Mouse (Mus musculus): ENCODE measurements around the gene Pkp4. TPM values are rescaled to one million over a fixed set of nuclear protein-coding genes. Genes with fewer than 3 reads are reported as not detected.
A peak's percentile ranks its signal among the peaks of the same experiment; 100 is the strongest.

Pkp4 gene
- polyA plus RNA-seq, 1 experiment = 20.4 TPM

- Histone ChIP-seq H3K36me3 (replicated peaks; ENCODE audit: low read length) (peaks cover 84% of the 10 kb centered on the region), H3K9me3 (no peaks in the 10 kb centered on the region), H3K4me3 (replicated peaks) (no peak overlapping the region), H3K27me3 (replicated peaks) (no peaks in the 10 kb centered on the region), H3K4me1 (peaks cover 18% of the 10 kb centered on the region)
- TF ChIP-seq FLI1 (IDR thresholded peaks at IDR 0.05; ENCODE audit: low read length) = no peak
- no peak for TF ChIP-seq GATA1 (IDR thresholded peaks at IDR 0.05; ENCODE audit: borderline replicate concordance, low read length)
Measured at GRCm38 (mm10) chr2:59338926-59339325, 178.3 kb downstream of the Pkp4 start.

GRCm38 (mm10) chr2:59339776-59340539 lies 179.3 kb downstream of the Pkp4 start:
- Histone ChIP-seq H3K9me3 (no peaks in the 10 kb centered on the region), H3K27me3 (replicated peaks) (no peaks in the 10 kb centered on the region), H3K36me3 (replicated peaks; ENCODE audit: low read length) (peaks cover 87% of the 10 kb centered on the region), H3K4me1 (peaks cover 18% of the 10 kb centered on the region), H3K4me3 (replicated peaks) (no peak overlapping the region)
- TF ChIP-seq FLI1 (IDR thresholded peaks at IDR 0.05; ENCODE audit: low read length) (no peak), GATA1 (IDR thresholded peaks at IDR 0.05; ENCODE audit: borderline replicate concordance, low read length) (no peak)

- no peaks in the 10 kb centered on the region for H3K9me3 ChIP-seq
- H3K4me1 ChIP-seq = peaks cover 18% of the 10 kb centered on the region
- no peak overlapping the region for H3K4me3 ChIP-seq (replicated peaks)
- TF ChIP-seq FLI1 (IDR thresholded peaks at IDR 0.05; ENCODE audit: low read length) (no peak), GATA1 (IDR thresholded peaks at IDR 0.05; ENCODE audit: borderline replicate concordance, low read length) (no peak)
- H3K36me3 ChIP-seq (replicated peaks; ENCODE audit: low read length) = peaks cover 90% of the 10 kb centered on the region
- H3K27me3 ChIP-seq (replicated peaks) = no peaks in the 10 kb centered on the region
Measured at GRCm38 (mm10) chr2:59340878-59341277, 180.2 kb downstream of the Pkp4 start.

GRCm38 (mm10) chr2:59342591-59343210 lies 182.1 kb downstream of the Pkp4 start:
- no peak overlapping the region for H3K4me3 ChIP-seq (replicated peaks)
- TF ChIP-seq FLI1 (IDR thresholded peaks at IDR 0.05; ENCODE audit: low read length) (no peak), GATA1 (IDR thresholded peaks at IDR 0.05; ENCODE audit: borderline replicate concordance, low read length) (no peak)
- H3K4me1 ChIP-seq = peaks cover 26% of the 10 kb centered on the region
- no peaks in the 10 kb centered on the region for H3K27me3 ChIP-seq (replicated peaks)
- no peaks in the 10 kb centered on the region for H3K9me3 ChIP-seq
- H3K36me3 ChIP-seq (replicated peaks; ENCODE audit: low read length) = peaks cover 90% of the 10 kb centered on the region

- Histone ChIP-seq H3K27me3 (replicated peaks) (no peaks in the 10 kb centered on the region), H3K36me3 (replicated peaks; ENCODE audit: low read length) (peaks cover 90% of the 10 kb centered on the region), H3K4me1 (peaks cover 20% of the 10 kb centered on the region), H3K9me3 (no peaks in the 10 kb centered on the region), H3K4me3 (replicated peaks) (no peak overlapping the region)
- no peak for TF ChIP-seq FLI1 (IDR thresholded peaks at IDR 0.05; ENCODE audit: low read length)
- no peak for TF ChIP-seq GATA1 (IDR thresholded peaks at IDR 0.05; ENCODE audit: borderline replicate concordance, low read length)
Measured at GRCm38 (mm10) chr2:59343834-59344233, 183.2 kb downstream of the Pkp4 start.

- Histone ChIP-seq H3K4me3 (replicated peaks) (no peak overlapping the region), H3K4me1 (peaks cover 12% of the 10 kb centered on the region), H3K9me3 (no peaks in the 10 kb centered on the region), H3K27me3 (replicated peaks) (no peaks in the 10 kb centered on the region), H3K36me3 (replicated peaks; ENCODE audit: low read length) (peaks cover 90% of the 10 kb centered on the region)
- TF ChIP-seq GATA1 (IDR thresholded peaks at IDR 0.05; ENCODE audit: borderline replicate concordance, low read length) (no peak), FLI1 (IDR thresholded peaks at IDR 0.05; ENCODE audit: low read length) (no peak)
Measured at GRCm38 (mm10) chr2:59344699-59345098, 184.0 kb downstream of the Pkp4 start.

- no peaks in the 10 kb centered on the region for H3K27me3 ChIP-seq (replicated peaks)
- H3K9me3 ChIP-seq = no peaks in the 10 kb centered on the region
- peaks cover 11% of the 10 kb centered on the region for H3K4me1 ChIP-seq
- no peak overlapping the region for H3K4me3 ChIP-seq (replicated peaks)
- TF ChIP-seq FLI1 (IDR thresholded peaks at IDR 0.05; ENCODE audit: low read length) (no peak), GATA1 (IDR thresholded peaks at IDR 0.05; ENCODE audit: borderline replicate concordance, low read length) (no peak)
- H3K36me3 ChIP-seq (replicated peaks; ENCODE audit: low read length) = peaks cover 90% of the 10 kb centered on the region
Measured at GRCm38 (mm10) chr2:59345141-59345839, 184.6 kb downstream of the Pkp4 start.

- H3K36me3 ChIP-seq (replicated peaks; ENCODE audit: low read length) = peaks cover 92% of the 10 kb centered on the region
Measured at GRCm38 (mm10) chr2:59346443-59346842, 185.8 kb downstream of the Pkp4 start.

GRCm38 (mm10) chr2:59348585-59348984 lies 187.9 kb downstream of the Pkp4 start:
- Histone ChIP-seq H3K4me3 (replicated peaks) (no peak overlapping the region), H3K4me1 (peaks cover 8% of the 10 kb centered on the region), H3K9me3 (no peaks in the 10 kb centered on the region), H3K27me3 (replicated peaks) (no peaks in the 10 kb centered on the region), H3K36me3 (replicated peaks; ENCODE audit: low read length) (peaks cover 88% of the 10 kb centered on the region)
- TF ChIP-seq FLI1 (IDR thresholded peaks at IDR 0.05; ENCODE audit: low read length) (no peak), GATA1 (IDR thresholded peaks at IDR 0.05; ENCODE audit: borderline replicate concordance, low read length) (no peak)

More at GRCm38 (mm10) chr2:59346443-59346842, 185.8 kb downstream of the Pkp4 start:
- H3K4me3 ChIP-seq (replicated peaks) = peak overlapping the region; percentile 53
- no peaks in the 10 kb centered on the region for H3K9me3 ChIP-seq
- peaks cover 11% of the 10 kb centered on the region for H3K4me1 ChIP-seq
- no peak for TF ChIP-seq GATA1 (IDR thresholded peaks at IDR 0.05; ENCODE audit: borderline replicate concordance, low read length)
- TF ChIP-seq FLI1 (IDR thresholded peaks at IDR 0.05; ENCODE audit: low read length) = no peak
- no peaks in the 10 kb centered on the region for H3K27me3 ChIP-seq (replicated peaks)

- Histone ChIP-seq H3K4me1 (peaks cover 8% of the 10 kb centered on the region), H3K9me3 (no peaks in the 10 kb centered on the region), H3K27me3 (replicated peaks) (no peaks in the 10 kb centered on the region), H3K4me3 (replicated peaks) (no peak overlapping the region), H3K36me3 (replicated peaks; ENCODE audit: low read length) (peaks cover 88% of the 10 kb centered on the region)
- TF ChIP-seq GATA1 (IDR thresholded peaks at IDR 0.05; ENCODE audit: borderline replicate concordance, low read length) (no peak), FLI1 (IDR thresholded peaks at IDR 0.05; ENCODE audit: low read length) (no peak)
Measured at GRCm38 (mm10) chr2:59350094-59350493, 189.4 kb downstream of the Pkp4 start.
